Mouse (Mus musculus): Measurements from ENCODE around the gene Ppp1r9a.

- TF ChIP-seq CTCF (IDR thresholded peaks at IDR 0.05; ENCODE audit: control insufficient read depth, insufficient read depth, low read length) (no peak), POLR2A (IDR thresholded peaks at IDR 0.05; ENCODE audit: borderline replicate concordance, control insufficient read depth, low read depth, low read length) (no peak)
Measured at GRCm38 (mm10) chr6:5186229-5186950, 283.7 kb downstream of the Ppp1r9a start.
